Mouse (Mus musculus): Measurements from ENCODE around the gene Jund.

Gene Jund

DNA sequence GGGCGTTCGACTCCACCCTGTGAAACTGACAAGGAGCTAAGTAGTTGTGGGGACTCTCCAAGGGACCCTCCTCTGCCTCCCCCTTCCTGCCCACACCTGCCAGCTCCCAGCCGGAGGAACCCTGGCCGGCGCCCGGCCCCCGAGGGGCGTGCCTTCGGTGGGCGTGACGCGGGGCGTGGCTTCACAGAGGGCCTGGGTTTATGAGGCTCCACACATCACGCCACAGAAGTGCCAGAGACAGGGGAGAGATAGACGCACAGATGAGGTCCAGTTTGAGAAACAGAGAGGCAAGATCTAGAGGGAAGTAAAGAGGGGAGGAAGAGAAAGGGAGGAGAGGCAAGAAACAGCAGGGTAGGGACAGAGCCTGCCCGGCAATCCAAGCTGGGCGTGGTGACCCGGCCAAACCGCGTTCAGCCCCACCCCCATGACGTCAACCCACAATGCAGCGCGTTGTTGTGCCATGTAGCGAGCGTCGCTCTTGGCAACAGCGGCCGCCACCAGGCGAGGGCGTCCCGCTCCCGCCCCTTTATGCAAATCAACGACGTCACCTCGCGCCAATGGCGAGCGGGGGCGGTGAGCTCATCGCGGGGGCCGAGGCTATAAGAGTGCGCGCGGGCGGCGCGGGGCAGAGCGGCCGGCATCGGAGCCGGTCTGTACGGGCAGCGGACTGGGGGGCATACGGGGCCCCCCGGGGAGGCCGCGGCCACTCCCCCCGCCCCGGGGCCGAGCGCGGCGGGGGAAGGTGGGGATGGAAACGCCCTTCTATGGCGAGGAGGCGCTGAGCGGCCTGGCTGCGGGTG is at the start of gene Jund:
Gene Jund (plus strand): TSS at position 640 of the 800 bp plus-strand sequence.
- peak; percentile 97 to 98 for DNase-seq (ENCODE audit: low spot score in 2 of 2)

DNA sequence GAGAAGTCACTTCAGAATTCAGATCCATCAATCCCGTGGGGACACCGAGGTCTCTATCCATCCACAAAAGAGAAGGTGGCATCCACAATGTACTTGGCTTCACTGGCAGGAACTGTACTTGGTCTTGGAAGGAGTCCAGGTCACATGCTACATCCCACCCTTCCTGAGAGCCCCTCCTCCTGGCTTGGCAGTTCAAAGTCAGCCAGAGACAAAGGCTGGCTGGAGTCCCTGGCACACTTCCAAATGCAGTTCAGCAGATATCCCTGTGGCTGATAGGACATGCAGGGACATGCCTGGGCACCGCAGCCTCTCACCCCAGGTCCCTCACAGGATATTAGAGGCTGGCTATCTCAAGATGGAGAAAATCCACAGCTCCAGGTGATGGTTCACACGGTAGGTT is 49.4 kb upstream of the Jund start:
- DNase-seq (ENCODE audit: low spot score in 2 of 2): no peak

DNA sequence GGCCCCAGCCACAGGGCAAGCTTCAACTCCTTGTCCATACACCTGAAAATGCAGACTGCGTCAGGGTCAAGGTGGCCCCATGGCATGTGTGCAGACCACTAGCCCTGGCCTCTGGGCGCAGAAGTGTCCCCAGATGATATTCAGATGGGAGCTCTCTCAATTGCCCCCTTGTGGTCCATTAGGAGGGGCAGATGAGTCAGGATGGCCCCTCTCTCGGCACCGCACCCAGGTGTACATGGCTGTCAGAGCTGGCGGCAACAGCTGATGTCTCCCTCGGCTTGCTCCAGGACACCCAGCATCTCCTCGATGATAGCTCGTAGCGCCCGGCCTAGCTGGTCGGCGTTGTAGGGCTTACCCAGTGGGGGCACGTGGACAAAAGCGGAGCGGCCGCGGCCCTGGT is 48.4 kb upstream of the Jund start:
- DNase-seq (ENCODE audit: low spot score in 2 of 2): no peak

DNA sequence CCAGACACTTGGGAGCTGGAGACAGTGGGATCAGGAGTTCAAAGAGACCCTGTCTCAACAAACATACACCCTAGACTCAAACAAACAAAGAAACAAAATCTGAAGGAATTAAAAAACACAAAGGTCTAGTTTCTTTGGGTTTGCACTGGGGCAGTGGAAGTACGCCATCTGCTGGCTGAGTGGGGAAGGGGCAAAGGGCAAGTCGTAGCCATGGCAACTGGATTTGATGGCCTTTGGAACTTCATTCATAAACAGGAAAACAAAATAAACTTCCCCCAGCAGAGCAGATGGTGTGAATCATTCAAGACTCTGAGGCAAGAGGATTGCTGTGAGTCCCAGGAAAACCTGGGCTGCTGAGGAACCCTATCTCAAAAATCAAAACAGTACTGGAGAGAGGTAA is 45.5 kb upstream of the Jund start:
- no peak for DNase-seq (ENCODE audit: low spot score in 2 of 2)

DNA sequence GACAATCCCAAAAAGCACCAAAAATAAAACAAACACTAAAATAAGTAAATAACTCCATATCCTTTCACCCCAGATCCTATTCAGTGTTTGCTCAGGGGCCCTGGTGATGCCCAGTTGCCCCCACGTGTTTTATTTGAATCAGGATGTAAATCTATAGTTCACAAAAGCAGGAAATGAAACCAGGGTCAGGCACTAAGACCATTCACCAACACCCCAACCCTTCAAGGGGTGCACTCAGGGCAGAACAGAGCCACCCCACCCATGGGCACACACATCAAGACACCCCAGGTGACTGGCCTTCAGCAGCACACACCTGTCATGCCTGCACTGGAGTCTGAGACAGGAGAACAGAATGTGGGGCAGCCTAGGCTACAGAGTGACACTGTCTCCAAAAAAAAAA is 44.6 kb upstream of the Jund start:
- DNase-seq (ENCODE audit: low spot score in 2 of 2): no peak

DNA sequence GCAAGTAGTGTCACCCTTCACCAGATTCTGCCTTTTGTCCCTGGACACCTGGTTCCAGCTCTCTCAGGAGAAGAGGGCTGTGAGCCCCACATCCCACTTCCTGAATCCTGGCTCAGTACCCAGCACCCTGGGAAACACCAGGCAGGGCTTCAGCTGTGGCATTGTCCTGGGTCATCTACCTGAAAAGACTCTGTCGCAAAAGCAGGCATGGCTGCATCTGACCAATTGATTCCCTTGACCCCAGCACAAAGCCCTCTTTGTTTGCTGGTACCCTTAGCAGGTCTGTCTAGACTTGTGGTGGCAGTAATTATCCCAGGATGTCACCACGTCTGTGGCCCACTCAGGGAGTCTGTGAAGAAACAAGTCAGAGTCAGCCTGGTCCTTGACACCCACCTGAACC is 43.3 kb upstream of the Jund start:
- no peak for DNase-seq (ENCODE audit: low spot score in 2 of 2)

DNA sequence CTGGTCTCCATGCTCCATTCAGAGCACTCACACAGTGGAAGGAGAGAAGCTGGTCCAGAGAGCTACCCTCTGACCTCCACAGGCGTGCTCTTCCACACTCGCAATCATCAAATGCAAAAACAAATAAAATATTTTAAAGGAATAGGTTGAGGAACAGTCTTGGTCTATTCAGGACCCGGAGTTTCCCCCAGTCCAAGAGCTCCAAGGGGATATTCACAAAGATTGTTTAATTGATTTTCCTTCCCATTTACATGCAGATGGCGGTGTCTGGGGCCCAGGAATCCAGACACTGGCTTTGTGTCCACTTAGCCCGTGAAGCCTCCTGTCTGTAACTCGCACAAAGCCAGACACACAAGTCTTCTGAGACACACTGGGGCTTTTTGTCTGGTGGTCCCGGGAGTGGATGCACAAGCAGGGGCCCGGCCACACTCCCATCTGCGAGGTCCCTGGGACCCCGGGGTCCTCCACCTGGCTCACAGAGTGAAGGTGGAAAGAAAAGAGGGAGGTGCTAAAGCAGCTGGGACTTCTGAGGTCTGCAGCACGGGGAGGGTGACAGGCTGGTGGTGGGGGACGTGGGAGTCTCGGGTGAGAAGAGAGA is 42.5 kb upstream of the Jund start:
- no peak for DNase-seq (ENCODE audit: low spot score in 2 of 2)

DNA sequence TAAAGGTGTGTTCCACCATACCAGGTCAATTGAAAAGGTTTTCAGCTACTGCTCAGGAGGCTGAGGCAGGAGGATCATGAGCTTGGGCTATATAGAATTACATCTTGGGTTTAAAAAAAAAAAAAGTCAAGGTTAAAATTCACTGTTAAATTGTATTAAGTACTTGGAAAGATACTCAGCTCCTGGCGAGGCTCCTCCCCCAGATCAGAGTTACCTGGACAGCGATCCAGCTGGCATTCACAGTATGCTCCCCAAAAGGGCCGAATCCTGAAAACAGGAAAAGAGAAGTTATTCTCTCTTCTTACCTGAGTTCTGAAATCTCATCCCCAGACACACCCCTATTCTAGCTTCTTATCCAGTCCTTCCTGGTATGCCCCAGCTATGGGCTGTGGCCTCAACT is 41.5 kb upstream of the Jund start:
- DNase-seq (ENCODE audit: low spot score in 2 of 2): no peak

DNA sequence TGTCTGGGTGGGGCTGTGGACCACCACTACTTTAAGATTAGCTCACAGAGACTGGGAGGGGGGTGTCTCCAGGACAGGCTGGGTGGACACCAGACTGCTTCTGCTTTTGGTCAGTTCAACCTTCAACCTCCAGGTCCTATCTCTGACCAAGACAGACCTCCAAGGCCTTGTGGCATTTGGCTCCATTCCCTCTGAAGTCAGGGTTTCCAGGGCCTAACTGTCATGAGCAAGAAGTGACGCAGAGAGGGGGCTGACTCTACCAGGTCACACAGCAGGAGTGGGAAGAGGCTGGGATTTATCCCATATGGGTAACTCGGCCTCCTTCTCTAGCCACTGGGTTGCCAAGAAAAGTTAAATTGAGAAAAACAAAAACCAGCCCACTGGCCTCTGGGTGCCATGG is 41.0 kb upstream of the Jund start:
- DNase-seq (ENCODE audit: low spot score in 2 of 2): no peak

DNA sequence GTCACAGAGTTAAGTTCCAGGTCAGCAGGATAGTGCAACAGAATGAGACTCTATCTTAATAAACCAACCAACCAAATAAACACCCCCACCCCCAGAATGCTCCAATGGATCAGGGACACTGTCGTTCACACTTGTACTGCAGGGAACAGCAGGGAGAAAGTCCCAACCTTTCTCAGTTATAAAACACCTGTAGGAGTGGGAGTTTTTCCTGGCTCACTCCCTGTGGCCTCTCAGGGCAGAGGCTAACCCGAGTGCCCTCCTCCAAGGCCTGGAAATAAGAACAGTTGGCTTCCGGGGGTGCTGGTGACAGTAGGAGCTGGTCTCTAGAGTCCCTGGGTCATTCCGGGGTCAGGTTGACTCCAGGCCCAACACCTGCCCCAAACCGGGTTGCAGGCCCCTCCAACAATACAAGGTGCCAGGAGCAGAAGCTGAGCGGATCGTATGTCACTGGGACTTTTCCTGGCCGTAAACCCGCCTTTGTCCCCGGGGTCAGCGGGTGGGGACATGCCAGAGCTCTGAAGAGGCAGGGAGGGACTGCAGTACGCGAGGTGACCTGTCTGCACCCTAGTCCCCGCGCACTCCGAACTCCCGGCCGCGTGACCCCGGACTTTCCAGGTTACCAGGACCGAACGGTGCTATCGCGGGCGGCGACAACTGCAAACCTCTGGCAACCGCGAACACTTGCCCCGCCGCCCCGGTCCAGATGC is 39.7 kb upstream of the Jund start:
- no peak for DNase-seq (ENCODE audit: low spot score in 2 of 2)

DNA sequence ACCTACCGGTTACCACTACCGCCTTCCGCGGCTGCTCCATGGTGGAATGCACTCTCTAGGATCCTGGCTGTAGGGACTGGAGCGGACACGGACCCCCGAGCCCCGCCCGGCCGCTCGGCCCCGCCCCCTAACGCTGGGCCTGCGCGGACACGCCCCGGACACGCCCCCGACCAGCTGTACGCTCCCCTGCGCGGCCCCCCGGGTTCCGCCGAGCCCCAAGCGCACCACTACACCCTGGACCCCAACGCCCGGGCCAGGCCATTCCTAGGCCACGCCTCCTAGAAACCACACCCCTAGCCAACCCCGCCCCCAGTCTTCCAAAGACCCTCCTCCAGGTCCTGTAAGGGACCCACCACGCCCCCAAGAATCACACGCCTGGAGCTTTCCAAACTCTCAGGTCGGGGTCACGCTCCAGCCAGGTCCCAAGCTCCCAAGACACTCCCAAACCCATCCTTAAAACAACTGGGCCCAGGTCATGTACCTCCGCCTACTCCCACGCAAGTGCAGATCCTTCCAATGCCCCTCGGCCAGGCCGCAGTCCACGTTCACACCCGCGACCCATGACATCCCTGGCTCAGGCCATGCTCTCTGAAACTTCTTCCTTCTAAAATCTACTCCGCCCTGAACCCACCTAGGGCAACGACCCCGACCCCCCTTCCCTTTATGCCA is 39.0 kb upstream of the Jund start:
- DNase-seq (ENCODE audit: low spot score in 2 of 2): peak; percentile 69 to 73

DNA sequence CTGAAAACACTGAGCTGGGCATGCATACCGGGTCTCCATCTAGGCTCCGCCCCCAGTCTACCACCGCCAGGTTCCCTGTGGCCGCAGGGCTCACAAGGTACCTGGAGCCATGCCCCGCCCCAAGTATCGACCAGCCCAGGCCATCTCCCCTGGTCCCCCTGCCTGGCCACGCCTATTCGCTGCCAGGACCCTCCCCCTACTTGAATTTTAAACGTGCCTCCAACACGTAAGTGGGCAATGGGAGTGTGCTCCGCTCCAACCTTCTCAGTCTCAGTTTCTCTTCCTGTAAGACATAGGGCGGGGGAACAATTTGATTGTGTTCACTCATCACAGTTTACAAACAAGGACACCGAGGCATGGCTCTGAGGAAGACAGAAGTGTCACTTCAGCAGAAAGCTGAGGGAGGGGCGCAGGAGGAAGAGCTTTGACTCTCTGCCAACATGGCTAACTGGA is 38.5 kb upstream of the Jund start, which contains the start of gene Pgpep1:
Gene Pgpep1 (minus strand): TSS at position 116 of the 453 bp plus-strand sequence.
- no peak for DNase-seq (ENCODE audit: low spot score in 2 of 2)

DNA sequence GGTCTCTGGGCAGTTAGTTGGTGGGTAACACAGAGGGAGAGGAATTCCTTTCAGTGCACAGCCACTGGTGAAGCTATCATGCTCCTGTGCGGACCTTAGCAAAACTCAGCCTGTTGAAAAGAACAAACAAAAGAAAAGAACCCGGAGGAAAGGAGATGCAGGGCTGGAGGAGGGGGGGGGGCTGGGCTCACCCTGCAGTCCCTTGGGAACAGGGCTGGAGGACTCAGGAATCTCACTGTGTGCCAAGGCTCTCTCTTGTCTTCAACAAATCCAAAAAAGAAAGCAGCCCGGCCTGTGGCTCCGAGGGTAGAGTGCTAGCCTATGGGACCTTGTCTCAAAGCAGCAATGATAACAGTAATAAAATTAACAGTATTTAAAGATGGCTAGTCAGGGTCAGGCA is 35.1 kb upstream of the Jund start:
- no peak for DNase-seq (ENCODE audit: low spot score in 2 of 2)

DNA sequence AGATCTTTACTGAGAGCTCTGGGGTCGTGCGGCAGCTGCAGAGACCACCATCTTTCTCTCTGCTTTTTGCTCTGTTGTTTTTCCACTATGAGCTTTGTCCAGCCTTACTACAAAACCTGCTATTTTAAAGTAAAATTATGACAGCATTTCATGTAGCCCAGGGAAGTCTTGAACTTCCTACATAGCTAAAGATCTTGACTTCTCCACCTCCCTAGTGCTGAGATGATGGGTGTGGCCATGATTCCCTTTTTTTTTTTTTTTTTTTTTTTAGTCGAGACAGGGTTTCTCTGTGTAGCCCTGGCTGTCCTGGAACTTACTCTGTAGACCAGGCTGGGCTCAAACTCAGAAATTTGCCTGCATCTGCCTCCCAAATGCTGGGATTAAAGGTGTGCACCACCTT is 34.1 kb upstream of the Jund start:
- DNase-seq (ENCODE audit: low spot score in 2 of 2): no peak

DNA sequence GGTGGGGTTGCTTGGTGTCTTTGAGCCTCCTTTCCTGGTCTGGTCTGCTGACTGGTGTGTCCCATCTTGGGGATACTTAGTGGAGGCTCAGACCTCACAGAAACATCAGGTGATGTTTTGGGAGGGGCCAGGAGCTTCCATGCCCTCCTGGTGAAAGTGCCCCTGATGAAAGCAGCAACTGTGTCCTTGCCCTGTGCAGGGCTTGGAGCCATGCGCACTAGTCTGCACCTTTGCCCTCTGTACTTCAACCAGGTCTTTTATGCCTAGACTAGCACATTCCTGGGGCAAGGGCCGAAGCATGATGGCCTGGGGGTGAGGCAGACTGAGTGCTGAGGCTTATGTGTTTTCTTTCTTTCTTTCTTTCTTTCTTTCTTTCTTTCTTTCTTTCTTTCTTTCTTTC is 33.1 kb upstream of the Jund start:
- no peak for DNase-seq (ENCODE audit: low spot score in 2 of 2)

DNA sequence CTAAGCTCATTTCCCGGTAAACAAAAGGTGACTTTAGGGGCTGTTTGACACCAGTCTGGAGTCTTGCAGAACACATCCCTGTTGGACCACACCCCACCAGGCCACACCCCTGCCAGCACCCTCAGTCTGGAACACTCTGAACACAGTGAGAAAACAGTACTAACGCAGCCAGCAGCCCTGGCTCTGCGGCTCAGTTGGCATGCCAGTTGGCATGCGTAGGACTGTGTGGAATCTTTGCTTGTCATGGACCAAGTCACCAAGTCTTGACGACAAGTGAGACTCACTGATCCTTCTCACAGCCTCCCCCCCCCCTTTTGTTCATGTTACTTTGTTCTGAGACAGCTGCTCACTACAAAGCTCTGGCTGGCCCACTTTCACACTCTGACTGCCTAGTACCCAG is 31.7 kb upstream of the Jund start:
- no peak for DNase-seq (ENCODE audit: low spot score in 2 of 2)

DNA sequence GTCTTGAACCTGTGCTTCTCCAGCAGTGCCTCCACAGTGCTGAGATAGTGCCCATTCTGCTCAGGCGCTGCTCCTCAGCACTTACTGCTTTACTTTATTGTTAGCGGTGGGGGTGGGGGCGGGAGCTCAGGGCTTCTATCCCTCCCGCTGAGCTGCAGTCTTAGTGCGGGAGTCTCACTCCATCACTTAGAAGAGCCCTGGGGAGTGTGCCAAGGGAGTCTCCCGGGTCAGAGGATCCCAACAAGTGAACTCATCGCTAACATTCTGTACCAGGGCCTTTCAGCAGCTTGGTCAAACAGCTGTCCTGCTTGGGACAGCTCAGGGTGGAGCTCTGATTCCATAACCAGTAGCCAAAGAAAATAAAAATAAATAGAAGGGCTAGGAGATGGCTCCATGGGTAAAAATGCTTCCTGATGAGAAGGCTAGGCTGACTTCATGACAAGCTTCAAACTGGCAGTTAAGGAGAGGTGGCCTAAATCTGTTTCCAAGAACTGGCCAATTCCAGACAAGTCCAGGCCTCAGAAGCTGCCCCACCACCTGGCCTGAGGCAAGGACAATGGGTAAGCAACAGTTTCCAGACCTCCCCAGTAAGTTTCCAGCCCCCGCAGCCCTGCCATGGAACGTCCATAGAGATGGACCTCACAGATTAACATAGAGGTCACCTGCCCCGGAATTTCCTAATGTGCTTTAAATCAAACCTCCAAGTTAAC is 27.0 kb upstream of the Jund start:
- no peak for DNase-seq (ENCODE audit: low spot score in 2 of 2)

DNA sequence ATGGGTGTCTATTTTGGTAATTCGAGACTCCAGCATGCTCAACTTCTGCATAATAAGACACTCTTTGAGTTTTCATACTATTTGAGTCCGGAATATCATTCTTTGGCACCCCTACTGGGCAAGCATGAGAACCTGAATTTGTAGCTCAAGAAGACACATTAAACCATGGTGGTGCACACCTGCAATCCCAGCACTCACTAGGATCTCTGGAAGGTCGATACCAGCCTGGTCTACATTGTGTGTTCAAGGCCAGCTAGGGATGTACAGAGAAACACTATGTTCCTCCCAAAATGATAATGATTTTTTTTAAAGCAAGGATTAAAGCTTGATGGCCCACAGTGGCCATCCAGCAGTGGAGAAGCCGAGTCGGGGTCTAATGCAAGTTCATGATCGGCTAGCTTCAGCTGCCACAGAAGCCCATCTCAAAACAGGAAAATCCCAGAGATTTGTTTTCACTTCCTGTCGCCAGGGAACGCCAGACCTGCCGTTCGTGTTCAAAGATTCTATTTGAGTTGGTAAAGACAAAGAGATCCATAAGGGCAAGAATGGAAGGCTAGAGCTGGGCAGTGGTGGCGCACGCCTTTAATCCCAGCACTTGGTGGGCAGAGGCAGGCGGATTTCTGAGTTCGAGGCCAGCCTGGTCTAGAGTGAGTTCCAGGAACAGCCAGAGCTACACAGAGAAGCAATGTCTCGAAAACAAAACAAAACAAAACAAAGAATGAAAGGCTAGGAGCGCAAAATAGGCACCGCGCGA is 26.2 kb upstream of the Jund start:
- no peak for DNase-seq (ENCODE audit: low spot score in 2 of 2)

DNA sequence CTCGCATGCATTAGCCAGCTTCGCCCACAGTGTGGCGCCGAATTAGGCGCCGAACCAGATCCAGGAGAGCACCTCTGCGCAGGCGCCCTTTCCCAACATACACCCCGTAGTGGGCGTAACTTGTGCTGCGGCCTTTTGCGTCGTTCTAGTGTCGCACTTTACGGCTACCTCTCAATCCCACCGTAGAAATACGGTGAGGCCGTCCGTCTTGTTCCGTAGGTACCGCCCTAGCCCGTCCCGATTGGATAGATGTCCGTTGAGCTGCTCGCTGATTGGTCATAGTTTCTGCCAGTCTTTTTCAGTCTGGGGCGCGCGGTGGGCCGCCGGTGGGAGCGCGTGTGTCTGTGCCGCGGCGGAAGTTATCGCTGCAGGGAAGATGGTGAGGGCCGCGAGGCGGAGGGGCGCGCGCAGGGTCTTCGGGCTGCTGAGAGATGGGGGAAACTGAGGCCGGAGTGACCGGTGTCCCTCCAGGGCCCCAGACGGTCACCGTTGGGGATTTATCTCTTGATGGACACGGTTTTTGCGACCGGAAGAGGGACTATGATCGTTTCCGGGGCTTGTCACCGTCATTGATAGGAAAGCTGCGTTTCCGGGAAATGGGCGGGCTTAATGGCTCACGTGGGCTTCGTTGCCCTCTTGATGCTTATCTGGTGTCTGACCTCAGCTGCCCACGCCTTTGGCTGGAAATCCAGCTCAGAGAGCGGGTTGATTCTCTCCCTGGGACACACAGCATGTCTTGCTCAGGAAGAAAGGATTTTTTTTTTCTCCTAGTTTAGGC is 25.5 kb upstream of the Jund start, which contains the start of gene Lsm4:
Gene Lsm4 (plus strand): TSS at position 170 of the 778 bp plus-strand sequence.
- peak; percentile 97 to 99 for DNase-seq (ENCODE audit: low spot score in 2 of 2)

DNA sequence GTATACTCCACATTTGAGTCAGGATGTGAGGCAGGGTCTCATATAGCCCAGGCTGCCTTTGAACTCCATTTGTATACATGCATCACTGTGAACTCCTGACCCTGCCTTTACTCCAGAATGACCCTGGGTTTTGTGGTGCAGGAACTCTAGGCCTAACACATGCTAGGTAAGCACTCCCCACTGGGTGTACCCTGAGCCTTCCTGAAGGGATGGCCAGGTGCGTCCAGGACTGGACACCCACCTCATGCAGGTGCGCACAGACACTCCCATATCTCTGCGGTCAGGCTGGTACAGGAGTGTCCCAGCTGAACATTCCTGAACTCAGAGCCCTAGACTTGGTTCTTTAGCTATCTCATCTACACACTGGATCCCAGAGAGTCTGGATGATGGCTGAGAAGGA is 24.6 kb upstream of the Jund start:
- DNase-seq (ENCODE audit: low spot score in 2 of 2): no peak

Data from frontal cortex, postnatal 14 days (tissue).